Mouse (Mus musculus): ENCODE results near the gene Il3. TPM values are rescaled to one million over a fixed set of nuclear protein-coding genes. Genes with fewer than 3 reads are reported as not detected.

Gene Il3
- polyA plus RNA-seq, 1 experiment, result not detected

DNA sequence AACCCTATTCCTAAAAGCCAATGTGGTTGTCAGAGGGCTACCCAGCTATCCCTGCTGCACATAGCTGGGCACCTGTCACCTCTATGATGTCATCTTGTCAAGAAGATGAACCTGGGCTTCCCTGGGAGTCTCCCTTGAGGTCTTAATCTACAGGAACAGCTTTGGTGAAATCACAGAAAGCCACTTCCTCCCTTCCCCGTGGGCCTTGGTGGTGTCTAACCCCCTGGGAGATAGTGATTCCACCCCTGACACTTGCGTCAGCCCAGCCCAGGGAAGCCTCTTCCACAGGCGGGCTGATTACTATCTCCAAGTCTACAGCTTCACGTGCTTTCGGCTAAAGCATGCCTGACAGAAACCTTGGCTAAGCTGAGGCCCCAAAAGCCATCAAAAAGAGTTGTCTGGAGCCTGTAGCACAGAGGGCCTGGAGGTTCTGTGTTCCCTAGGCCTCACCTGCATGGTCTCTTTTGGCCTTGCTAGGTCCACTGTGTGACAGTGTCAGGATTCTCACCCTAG lies 4.4 kb upstream of the Il3 start:
- Histone ChIP-seq H3K4me1 (ENCODE audit: control insufficient read depth, insufficient read depth, low read length) (no peaks in the 10 kb centered on the region), H3K27ac (ENCODE audit: insufficient read depth, low read depth, low read length) (no peak overlapping the region), H3K36me3 (ENCODE audit: control insufficient read depth, insufficient read depth, low read length) (no peaks in the 10 kb centered on the region), H3K4me3 (ENCODE audit: insufficient read depth, low read depth, low read length) (no peak overlapping the region), H3K27me3 (replicated peaks; ENCODE audit: control insufficient read depth, insufficient read depth, low read length) (no peaks in the 10 kb centered on the region)
- DNase-seq, result no peak
- 79% methylated on average over 5 of the region's 5 CpGs for WGBS
- no peak for TF ChIP-seq CTCF (conservative IDR thresholded peaks at IDR 0.05; ENCODE audit: insufficient read depth, insufficient read length, low read depth, low read length)
- no peak for TF ChIP-seq POLR2A (IDR thresholded peaks at IDR 0.05; ENCODE audit: low read depth, low read length)

DNA sequence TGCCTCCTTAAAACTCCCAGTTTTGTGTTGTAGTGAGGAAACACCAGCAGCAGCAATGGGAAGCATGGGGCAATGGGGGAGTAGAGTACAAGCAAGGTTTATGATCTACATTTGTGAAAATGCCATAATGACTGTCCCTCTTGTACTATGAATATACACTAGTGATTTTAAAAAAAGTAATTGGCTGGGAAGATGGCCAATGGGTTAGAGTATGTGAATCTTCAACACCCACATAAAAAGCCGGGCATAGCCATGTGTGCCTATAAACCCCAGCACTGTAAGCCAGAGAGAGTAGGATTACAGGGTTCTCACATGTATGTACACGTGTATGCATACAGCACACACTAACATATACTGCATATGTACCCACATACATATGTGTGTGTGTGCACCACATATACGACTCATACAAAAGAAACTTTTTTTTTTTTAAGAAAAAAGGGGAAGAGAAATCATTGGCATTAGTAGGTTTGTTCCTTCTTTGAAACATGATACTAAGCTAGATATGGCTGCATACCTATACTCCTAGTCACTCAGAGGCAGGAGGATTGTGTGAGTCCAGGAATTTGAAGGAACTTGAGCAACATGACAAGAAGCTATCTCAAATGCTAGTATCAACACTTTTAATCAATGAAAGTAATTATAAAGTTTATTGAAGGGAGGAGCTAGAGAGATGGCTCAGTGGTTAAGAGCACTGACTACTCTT lies 2.3 kb upstream of the Il3 start:
- TF ChIP-seq CTCF (conservative IDR thresholded peaks at IDR 0.05; ENCODE audit: insufficient read depth, insufficient read length, low read depth, low read length), result no peak
- no peak for TF ChIP-seq POLR2A (IDR thresholded peaks at IDR 0.05; ENCODE audit: low read depth, low read length)
- Histone ChIP-seq H3K27ac (ENCODE audit: insufficient read depth, low read depth, low read length) (no peak overlapping the region), H3K36me3 (ENCODE audit: control insufficient read depth, insufficient read depth, low read length) (no peaks in the 10 kb centered on the region), H3K27me3 (replicated peaks; ENCODE audit: control insufficient read depth, insufficient read depth, low read length) (no peaks in the 10 kb centered on the region), H3K4me1 (ENCODE audit: control insufficient read depth, insufficient read depth, low read length) (no peaks in the 10 kb centered on the region), H3K4me3 (ENCODE audit: insufficient read depth, low read depth, low read length) (no peak overlapping the region)
- no peak for DNase-seq
- 80% methylated on average over 3 of the region's 3 CpGs for WGBS

DNA sequence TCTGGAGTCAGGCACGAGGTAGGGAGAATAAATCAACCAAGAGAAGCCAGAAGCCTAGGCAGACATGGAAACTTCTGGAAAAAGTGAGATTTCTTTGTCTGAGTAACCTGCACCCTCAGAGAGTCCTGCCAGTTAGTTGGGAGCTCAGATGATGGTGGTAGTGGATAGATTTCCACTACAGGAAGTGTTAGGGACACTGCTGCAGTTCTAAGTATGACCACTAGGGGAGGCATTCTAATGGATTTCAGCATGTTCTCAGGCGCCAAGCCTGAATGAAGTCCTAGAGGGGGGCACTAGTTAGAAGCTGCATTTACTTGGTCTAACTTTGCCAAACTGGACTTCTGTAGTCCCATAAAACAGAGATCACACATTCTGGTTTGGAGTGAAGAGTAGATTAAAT lies 2.5 kb downstream of the Il3 start:
- TF ChIP-seq POLR2A (IDR thresholded peaks at IDR 0.05; ENCODE audit: low read depth, low read length) (no peak), CTCF (conservative IDR thresholded peaks at IDR 0.05; ENCODE audit: insufficient read depth, insufficient read length, low read depth, low read length) (peak; percentile 57)
- no peak overlapping the region for H3K4me3 ChIP-seq (ENCODE audit: insufficient read depth, low read depth, low read length)
- WGBS, result 66% methylated on average over 2 of the region's 2 CpGs
- peak; percentile 50 for DNase-seq
- no peaks in the 10 kb centered on the region for H3K36me3 ChIP-seq (ENCODE audit: control insufficient read depth, insufficient read depth, low read length)
- H3K27me3 ChIP-seq (replicated peaks; ENCODE audit: control insufficient read depth, insufficient read depth, low read length), result no peaks in the 10 kb centered on the region
- no peaks in the 10 kb centered on the region for H3K4me1 ChIP-seq (ENCODE audit: control insufficient read depth, insufficient read depth, low read length)
- H3K27ac ChIP-seq (ENCODE audit: insufficient read depth, low read depth, low read length), result no peak overlapping the region

DNA sequence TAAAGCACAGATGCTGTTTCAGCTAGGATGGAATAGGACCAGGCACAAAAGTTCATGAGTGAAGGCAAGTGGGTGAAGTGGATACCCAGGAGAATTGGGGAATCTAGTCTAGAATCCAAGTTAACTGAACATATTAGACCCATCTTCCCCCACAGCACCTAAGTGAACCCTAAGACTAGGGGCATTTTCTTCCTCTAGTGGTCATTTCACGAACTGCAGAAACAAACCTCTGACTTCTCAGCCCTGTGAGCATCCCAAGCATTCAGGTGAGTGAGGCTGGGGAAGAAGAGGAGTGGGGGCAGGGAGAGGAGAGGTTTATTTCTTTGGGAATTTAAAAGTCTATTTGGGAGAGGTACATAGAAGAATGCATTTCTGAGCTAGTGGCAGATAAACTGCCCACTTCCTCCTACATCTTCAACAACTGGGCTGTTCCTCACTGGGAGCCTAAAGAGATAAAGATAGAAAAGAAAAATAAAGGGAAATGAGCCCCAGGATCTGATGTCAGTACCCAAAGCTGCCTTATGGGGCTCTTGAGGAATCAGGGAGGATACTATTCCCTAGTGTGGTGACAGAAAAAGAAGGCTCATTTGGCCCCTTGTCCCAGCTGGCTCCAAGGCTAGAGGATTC lies 3.6 kb downstream of the Il3 start:
- WGBS, result 7% methylated on average over 1 of the region's 1 CpGs
- Histone ChIP-seq H3K4me1 (ENCODE audit: control insufficient read depth, insufficient read depth, low read length) (no peaks in the 10 kb centered on the region), H3K27ac (ENCODE audit: insufficient read depth, low read depth, low read length) (no peak overlapping the region), H3K27me3 (replicated peaks; ENCODE audit: control insufficient read depth, insufficient read depth, low read length) (no peaks in the 10 kb centered on the region), H3K36me3 (ENCODE audit: control insufficient read depth, insufficient read depth, low read length) (no peaks in the 10 kb centered on the region), H3K4me3 (ENCODE audit: insufficient read depth, low read depth, low read length) (no peak overlapping the region)
- DNase-seq, result no peak
- no peak for TF ChIP-seq POLR2A (IDR thresholded peaks at IDR 0.05; ENCODE audit: low read depth, low read length)
- no peak for TF ChIP-seq CTCF (conservative IDR thresholded peaks at IDR 0.05; ENCODE audit: insufficient read depth, insufficient read length, low read depth, low read length)

DNA sequence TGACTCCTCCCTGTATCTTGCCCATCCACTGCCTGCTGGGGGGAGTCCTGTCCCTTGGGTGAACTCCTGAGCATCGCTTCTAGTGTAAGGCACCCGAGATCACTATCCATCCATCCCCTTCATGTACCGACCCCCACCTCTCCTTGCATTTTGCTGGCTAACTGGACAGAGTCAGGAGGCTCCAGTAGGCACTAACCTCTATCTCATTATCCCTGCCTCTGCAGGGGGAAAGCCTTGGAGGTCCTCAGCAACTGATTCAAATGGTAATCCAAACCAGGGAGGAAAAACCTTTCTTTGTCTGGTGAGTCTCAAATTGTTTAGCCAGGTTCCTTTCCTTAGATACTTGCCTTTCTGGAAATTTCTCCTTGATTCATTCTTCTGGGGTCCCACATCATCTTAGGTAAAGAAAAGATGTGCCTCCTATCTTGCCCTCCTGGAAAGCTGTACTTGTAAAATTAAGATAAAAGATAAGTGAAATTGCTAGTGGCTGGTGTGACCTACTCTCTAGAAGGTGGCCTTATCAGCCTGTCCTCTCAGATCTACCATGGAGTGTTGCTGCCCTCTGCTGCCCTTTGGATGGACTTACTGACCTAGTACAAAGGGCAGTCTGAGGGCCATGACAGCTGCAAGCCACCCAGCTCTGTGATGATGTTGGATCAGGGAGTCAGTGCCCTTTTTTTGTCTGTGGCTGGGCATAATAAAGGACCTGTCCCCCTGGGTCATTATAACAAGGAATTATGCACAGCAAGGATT lies 10.3 kb downstream of the Il3 start:
- H3K36me3 ChIP-seq (ENCODE audit: control insufficient read depth, insufficient read depth, low read length), result no peaks in the 10 kb centered on the region
- peak; percentile 79 for DNase-seq
- no peak overlapping the region for H3K4me3 ChIP-seq (ENCODE audit: insufficient read depth, low read depth, low read length)
- H3K27ac ChIP-seq (ENCODE audit: insufficient read depth, low read depth, low read length), result no peak overlapping the region
- H3K4me1 ChIP-seq (ENCODE audit: control insufficient read depth, insufficient read depth, low read length), result no peaks in the 10 kb centered on the region
- no peaks in the 10 kb centered on the region for H3K27me3 ChIP-seq (replicated peaks; ENCODE audit: control insufficient read depth, insufficient read depth, low read length)
- 76% methylated on average over 3 of the region's 3 CpGs for WGBS
- TF ChIP-seq POLR2A (IDR thresholded peaks at IDR 0.05; ENCODE audit: low read depth, low read length), result no peak
- TF ChIP-seq CTCF (conservative IDR thresholded peaks at IDR 0.05; ENCODE audit: insufficient read depth, insufficient read length, low read depth, low read length), result peak; percentile 93

DNA sequence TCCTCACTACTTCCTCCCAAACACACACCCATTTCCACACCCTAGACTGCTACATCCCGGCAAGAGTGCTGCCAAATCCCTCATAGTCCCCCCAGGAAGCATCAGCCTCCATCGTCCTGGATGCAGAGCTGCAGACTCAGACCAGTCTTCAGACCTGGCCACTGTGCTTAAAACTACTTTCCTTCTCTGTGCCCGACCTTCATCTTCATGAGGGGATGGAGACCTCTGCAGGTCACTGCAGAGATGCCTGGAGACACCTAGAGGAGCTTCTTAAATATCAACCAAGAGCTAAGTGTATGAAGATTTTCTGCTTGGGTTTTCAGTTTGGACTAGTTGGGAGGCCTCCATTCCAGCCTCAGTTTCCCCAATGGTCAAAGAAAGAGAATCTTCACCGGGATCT lies 13.0 kb downstream of the Il3 start:
- H3K36me3 ChIP-seq (ENCODE audit: control insufficient read depth, insufficient read depth, low read length), result no peaks in the 10 kb centered on the region
- H3K27me3 ChIP-seq (replicated peaks; ENCODE audit: control insufficient read depth, insufficient read depth, low read length), result no peaks in the 10 kb centered on the region
- no peak overlapping the region for H3K4me3 ChIP-seq (ENCODE audit: insufficient read depth, low read depth, low read length)
- 46% methylated on average over 4 of the region's 4 CpGs for WGBS
- H3K4me1 ChIP-seq (ENCODE audit: control insufficient read depth, insufficient read depth, low read length), result no peaks in the 10 kb centered on the region
- TF ChIP-seq POLR2A (IDR thresholded peaks at IDR 0.05; ENCODE audit: low read depth, low read length) (no peak), CTCF (conservative IDR thresholded peaks at IDR 0.05; ENCODE audit: insufficient read depth, insufficient read length, low read depth, low read length) (0 out of 2 replicates have a peak, but pooled peaks have one; percentile 24)
- no peak for DNase-seq
- no peak overlapping the region for H3K27ac ChIP-seq (ENCODE audit: insufficient read depth, low read depth, low read length)

DNA sequence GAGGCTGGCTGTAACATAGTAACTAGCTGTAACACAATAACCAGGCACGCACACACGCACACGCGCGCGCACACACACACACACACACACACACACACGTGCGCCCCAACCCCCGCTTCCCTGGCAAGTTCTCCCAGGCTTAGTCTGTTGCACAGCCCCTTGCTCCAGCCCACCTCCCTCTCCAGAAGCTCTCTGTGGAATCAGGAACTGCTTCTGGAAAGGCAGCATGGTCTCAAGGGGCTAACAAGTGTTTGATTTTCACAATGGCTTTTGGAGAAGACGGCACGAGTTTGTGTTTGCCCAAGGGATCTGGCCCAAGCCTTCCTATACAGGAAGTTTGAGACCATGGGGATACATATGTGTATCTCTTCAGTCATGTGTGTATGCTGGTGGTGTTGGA lies 16.5 kb downstream of the Il3 start:
- no peaks in the 10 kb centered on the region for H3K27me3 ChIP-seq (replicated peaks; ENCODE audit: control insufficient read depth, insufficient read depth, low read length)
- WGBS, result 87% methylated on average over 11 of the region's 11 CpGs
- DNase-seq, result no peak
- H3K4me1 ChIP-seq (ENCODE audit: control insufficient read depth, insufficient read depth, low read length), result no peaks in the 10 kb centered on the region
- H3K4me3 ChIP-seq (ENCODE audit: insufficient read depth, low read depth, low read length), result no peak overlapping the region
- no peaks in the 10 kb centered on the region for H3K36me3 ChIP-seq (ENCODE audit: control insufficient read depth, insufficient read depth, low read length)
- TF ChIP-seq CTCF (conservative IDR thresholded peaks at IDR 0.05; ENCODE audit: insufficient read depth, insufficient read length, low read depth, low read length) (no peak), POLR2A (IDR thresholded peaks at IDR 0.05; ENCODE audit: low read depth, low read length) (no peak)
- H3K27ac ChIP-seq (ENCODE audit: insufficient read depth, low read depth, low read length), result no peak overlapping the region

Data from kidney, adult 2 months (tissue).